Mouse (Mus musculus) liver, embryonic 14.5 days (tissue): ENCODE measurements around the gene Kntc1. TPM values are rescaled to one million over a fixed set of nuclear protein-coding genes. Genes with fewer than 3 reads are reported as not detected.

Experiments
- ATAC-seq: fragments of 200-750 bp; cut with Nextera tagmentation; 2 replicates; pipeline ENCODE4 v1.8.0; 2017; ENCODE audit warnings: moderate number of reproducible peaks, mild to moderate bottlenecking, moderate library complexity; ENCODE audit not compliant: insufficient read depth
- DNase-seq, 3 experiments: peaks; one replicate each; pipeline ENCODE4 v3.0.0-alpha.2; 2012 to 2013; ENCODE audit warnings: low read depth in 3 of 3, low spot score in 3 of 3
- H3K27ac ChIP-seq: fragments of 300-500 bp; sonication (generic); 2 replicates; pipeline ENCODE4 v1.5.1; 2014; ENCODE audit warnings: moderate library complexity, mild to moderate bottlenecking, control low read depth, inconsistent platforms
- H3K27me3 ChIP-seq: fragments of 300-500 bp; sonication (generic); 2 replicates; pipeline ENCODE4 v1.6.1; 2014; ENCODE audit warnings: mild to moderate bottlenecking, low read length, moderate library complexity; ENCODE audit not compliant: control insufficient read depth, insufficient read depth
- H3K36me3 ChIP-seq: fragments of 300-500 bp; sonication (generic); replicated peaks from 2 replicates; pipeline ENCODE4 v1.6.1; 2014; ENCODE audit warnings: low read depth; ENCODE audit not compliant: control insufficient read depth, insufficient read depth
- H3K4me1 ChIP-seq, 2 experiments: fragments of 200-500 bp in 1 of 2; fragments of 300-500 bp in 1 of 2; sonication (generic) in 1 of 2; replicated peaks; 2 replicates each; pipeline ENCODE4 v1.6.1; 2012 to 2014; ENCODE audit warnings: antibody characterized with exemption in 1 of 2, inconsistent platforms in 1 of 2, low read length in 1 of 2; ENCODE audit not compliant: control insufficient read depth in 2 of 2, insufficient read depth in 2 of 2
- H3K4me2 ChIP-seq: fragments of 300-500 bp; sonication (generic); 2 replicates; pipeline ENCODE4 v1.6.1; 2014; ENCODE audit warnings: low read depth, mild to moderate bottlenecking, control low read depth, moderate library complexity
- H3K4me3 ChIP-seq, 2 experiments: fragments of 200-500 bp in 1 of 2; fragments of 300-500 bp in 1 of 2; sonication (generic) in 1 of 2; 2 replicates each; pipeline ENCODE4 v1.5.1; 2012 to 2014; ENCODE audit warnings: low read depth in 2 of 2, low read length in 2 of 2, mild to moderate bottlenecking in 2 of 2, control low read depth in 1 of 2, inconsistent platforms in 1 of 2, moderate library complexity in 1 of 2; ENCODE audit not compliant: insufficient read depth in 1 of 2
- H3K9ac ChIP-seq: fragments of 300-500 bp; sonication (generic); replicated peaks from 2 replicates; pipeline ENCODE4 v1.6.1; 2014; ENCODE audit warnings: mild to moderate bottlenecking, control low read depth, moderate library complexity
- H3K9me3 ChIP-seq: fragments of 300-500 bp; sonication (generic); 2 replicates; pipeline ENCODE4 v1.6.1; 2016; ENCODE audit warnings: low read length, mixed read lengths; ENCODE audit not compliant: control insufficient read depth
- CTCF ChIP-seq: IDR thresholded peaks from 2 replicates; pipeline ENCODE4 v1.5.1; 2016; ENCODE audit warnings: antibody characterized with exemption, low read depth, control low read depth
- EP300 ChIP-seq: IDR thresholded peaks from 2 replicates; pipeline ENCODE4 v1.6.1; 2016; ENCODE audit warnings: antibody characterized with exemption, low read depth
- WGBS: fragments of 180-500 bp; shearing (Covaris S2); extraction: QIAGEN DNeasy Blood & Tissue Kit; methylation state at CpG from one replicate; pipeline ENCODE4 v1.1.7; 2014; ENCODE audit not compliant: insufficient replicate concordance; 5-methylcytosine and 5-hydroxymethylcytosine counted together
- polyA plus RNA-seq, 2 experiments: library from polyadenylated mRNA; depleted of rRNA in 1 of 2; stranded (reverse) in 1 of 2; unstranded in 1 of 2; fragments of >200 nt; fragmentation: Nextera tagmentation in 1 of 2; extraction: Ambion mirVana in 1 of 2; gene quantifications; 2 replicates each; pipeline versions ENCODE4 v1.2.1 to v1.2.3; 2012 to 2014

Gene Kntc1
- polyA plus RNA-seq, 2 experiments = 21.0 to 22.2 TPM

DNA sequence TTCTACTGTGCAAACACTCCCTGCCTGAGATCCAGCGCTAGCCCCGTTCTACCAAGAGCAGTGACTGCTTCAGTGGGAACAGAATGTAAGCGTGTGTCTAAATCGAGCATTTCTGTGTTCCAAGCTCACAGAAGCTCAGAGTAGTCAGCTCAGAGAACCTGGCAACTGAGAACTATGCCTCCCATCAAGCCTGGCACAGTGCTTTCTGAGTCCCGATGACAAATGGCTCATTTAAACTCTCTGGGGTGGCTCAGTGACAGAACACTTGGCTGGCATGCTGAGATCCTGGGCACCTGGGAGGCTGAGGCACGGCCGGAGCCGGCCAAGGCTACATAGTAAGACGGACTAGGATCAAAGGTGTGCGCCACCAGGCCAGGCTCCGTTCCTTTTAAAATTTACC is 56.8 kb downstream of the Kntc1 start:
- no peak overlapping the region for H3K4me2 ChIP-seq
- H3K9ac ChIP-seq = no peak overlapping the region
- no peak for ATAC-seq
- no peak for DNase-seq
- TF ChIP-seq EP300 (no peak), CTCF (no peak)
- no peaks in the 10 kb centered on the region for H3K9me3 ChIP-seq
- peaks cover 70% of the 10 kb centered on the region for H3K36me3 ChIP-seq
- H3K27ac ChIP-seq = no peak overlapping the region
- WGBS = 86% methylated on average over 11 of the region's 11 CpGs
- no peaks in the 10 kb centered on the region for H3K4me1 ChIP-seq
- no peaks in the 10 kb centered on the region for H3K27me3 ChIP-seq
- no peak overlapping the region for H3K4me3 ChIP-seq

DNA sequence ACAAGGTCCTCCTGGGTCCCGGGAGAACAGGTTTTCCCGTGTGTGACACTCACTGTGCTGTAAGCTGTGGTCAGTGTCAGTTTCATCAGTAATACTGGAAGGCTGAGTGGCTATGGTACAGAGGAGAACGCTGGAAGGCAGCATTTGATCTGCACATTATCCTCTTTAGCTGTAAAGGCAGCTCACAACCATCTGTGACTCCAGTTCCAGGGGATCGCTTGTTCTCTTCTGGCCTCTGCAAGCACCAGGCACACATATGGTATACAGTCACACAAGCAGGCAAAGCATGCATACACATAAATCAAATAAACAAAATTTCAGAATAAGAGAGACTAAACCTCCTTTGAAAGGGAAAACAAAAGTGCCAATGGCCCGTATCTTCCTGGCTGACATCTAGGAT is 59.0 kb downstream of the Kntc1 start:
- H3K27ac ChIP-seq = no peak overlapping the region
- 81% methylated on average over 5 of the region's 5 CpGs for WGBS
- H3K9ac ChIP-seq = no peak overlapping the region
- no peak overlapping the region for H3K4me2 ChIP-seq
- no peak for ATAC-seq
- H3K9me3 ChIP-seq = no peaks in the 10 kb centered on the region
- H3K27me3 ChIP-seq = no peaks in the 10 kb centered on the region
- H3K36me3 ChIP-seq = peaks cover 62% of the 10 kb centered on the region
- no peak overlapping the region for H3K4me3 ChIP-seq
- no peak for TF ChIP-seq CTCF
- TF ChIP-seq EP300 = no peak
- no peak for DNase-seq
- H3K4me1 ChIP-seq = no peaks in the 10 kb centered on the region

DNA sequence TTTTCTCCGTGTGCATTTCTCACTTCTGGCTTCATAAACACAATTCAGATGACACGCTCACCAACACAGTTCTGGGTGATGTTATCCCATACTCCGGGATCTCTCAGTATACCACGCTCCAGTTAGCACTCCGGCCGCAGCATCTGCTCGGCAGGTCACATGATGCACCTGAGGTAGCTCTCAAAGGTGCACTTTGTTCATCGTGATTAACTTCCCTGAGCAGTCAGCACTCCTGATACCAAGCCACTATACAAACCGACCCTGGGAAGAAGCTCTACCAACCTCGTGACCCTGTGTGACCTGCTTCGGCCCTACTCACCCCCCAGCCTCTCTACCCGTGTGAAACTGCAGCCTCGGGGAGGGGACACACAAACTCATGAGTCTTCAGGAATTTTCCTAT is 59.6 kb downstream of the Kntc1 start:
- Histone ChIP-seq H3K9ac (no peak overlapping the region), H3K9me3 (no peaks in the 10 kb centered on the region), H3K4me2 (no peak overlapping the region), H3K27ac (no peak overlapping the region), H3K27me3 (no peaks in the 10 kb centered on the region), H3K36me3 (peaks cover 60% of the 10 kb centered on the region), H3K4me3 (no peak overlapping the region), H3K4me1 (no peaks in the 10 kb centered on the region)
- no peak for DNase-seq
- 86% methylated on average over 13 of the region's 13 CpGs for WGBS
- ATAC-seq = no peak
- no peak for TF ChIP-seq CTCF
- TF ChIP-seq EP300 = no peak

DNA sequence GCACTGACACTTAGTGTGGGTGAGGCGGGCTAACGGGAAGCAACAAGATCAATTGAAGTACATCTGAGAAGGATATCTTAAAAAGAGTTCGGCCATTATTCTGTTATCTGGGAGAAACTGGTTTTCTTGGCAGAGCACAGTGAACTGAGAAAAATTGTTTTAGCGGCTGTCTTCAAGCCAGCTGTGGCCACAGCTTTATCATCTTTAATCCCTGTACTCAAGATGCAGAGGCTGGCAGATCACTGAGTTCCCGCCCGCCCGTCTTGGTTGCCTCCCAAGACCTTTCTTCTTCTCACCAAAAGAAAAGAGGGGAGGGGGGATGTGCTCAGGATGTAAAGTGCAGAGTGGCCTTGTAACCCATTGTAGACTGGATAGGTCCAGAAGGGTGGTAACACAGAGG is 67.4 kb downstream of the Kntc1 start:
- 81% methylated on average over 7 of the region's 7 CpGs for WGBS
- Histone ChIP-seq H3K4me1 (no peaks in the 10 kb centered on the region), H3K9me3 (no peaks in the 10 kb centered on the region), H3K27ac (no peak overlapping the region), H3K36me3 (peaks cover 44% of the 10 kb centered on the region), H3K4me2 (no peak overlapping the region), H3K27me3 (no peaks in the 10 kb centered on the region), H3K9ac (no peak overlapping the region), H3K4me3 (no peak overlapping the region)
- no peak for ATAC-seq
- no peak for DNase-seq
- TF ChIP-seq EP300 = no peak
- no peak for TF ChIP-seq CTCF

DNA sequence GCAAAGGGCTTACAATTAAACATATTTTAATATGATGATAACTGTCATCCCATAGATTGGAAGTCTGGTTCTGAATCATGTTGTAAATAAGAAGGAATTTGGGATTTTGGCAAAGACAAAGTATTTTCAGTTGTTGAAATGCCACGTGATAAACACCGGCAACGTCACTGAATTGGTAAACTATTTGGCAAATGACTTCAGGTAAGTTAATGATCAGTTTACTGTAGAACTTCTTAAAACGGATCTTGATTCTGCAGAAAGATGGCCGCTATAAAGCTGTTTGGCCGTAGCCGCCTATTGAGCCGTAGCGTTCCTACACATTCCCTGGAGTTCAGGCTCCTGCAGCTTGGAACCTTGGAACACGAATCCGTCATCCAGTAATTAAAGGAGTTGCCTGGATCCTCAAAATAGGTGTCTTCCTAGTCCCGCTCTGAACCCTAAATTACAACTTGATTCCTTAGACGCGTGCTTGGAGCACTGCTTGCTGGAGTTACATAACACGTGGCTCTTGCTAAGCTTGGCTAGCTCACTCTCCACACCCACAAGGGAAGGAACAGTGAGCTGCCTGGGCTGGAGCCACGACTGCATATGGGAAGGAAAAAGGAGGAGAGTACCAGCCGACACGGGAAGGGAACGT is 69.5 kb downstream of the Kntc1 start:
- ATAC-seq = no peak
- no peak for DNase-seq
- Histone ChIP-seq H3K9me3 (no peaks in the 10 kb centered on the region), H3K4me3 (no peak overlapping the region), H3K27me3 (no peaks in the 10 kb centered on the region), H3K36me3 (peaks cover 34% of the 10 kb centered on the region), H3K4me2 (no peak overlapping the region), H3K4me1 (no peaks in the 10 kb centered on the region), H3K9ac (no peak overlapping the region), H3K27ac (no peak overlapping the region)
- no peak for TF ChIP-seq CTCF
- no peak for TF ChIP-seq EP300
- WGBS = 88% methylated on average over 19 of the region's 19 CpGs
